Mouse (Mus musculus) G1E (cell line): Measurements from ENCODE around the gene Arpc3. TPM values are rescaled to one million over a fixed set of nuclear protein-coding genes. Genes with fewer than 3 reads are reported as not detected.
"Not testable (repeated sequence)": the region's sequence is repeated elsewhere in the genome, so short reads cannot be mapped to it uniquely, and the experiment has no call there.

ENCODE experiments used
- ATAC-seq: 2 replicates; pipeline ENCODE4 v1.8.0; 2016; ENCODE audit warnings: mild to moderate bottlenecking; ENCODE audit not compliant: insufficient number of reproducible peaks, poor library complexity, low FRiP score, severe bottlenecking; ENCODE audit errors: extremely low read depth
- DNase-seq: peaks from one replicate; pipeline ENCODE4 v3.0.0; 2012; ENCODE audit warnings: low spot score
- H3K27me3 ChIP-seq: 2 replicates; pipeline ENCODE4 v1.6.1; 2012; ENCODE audit warnings: mild to moderate bottlenecking, low read length, inconsistent platforms; ENCODE audit not compliant: insufficient read depth
- H3K36me3 ChIP-seq: replicated peaks from 2 replicates; pipeline ENCODE3; 2012; ENCODE audit warnings: mild to moderate bottlenecking, inconsistent platforms
- H3K4me1 ChIP-seq: 2 replicates; pipeline ENCODE4 v1.6.1; 2012; ENCODE audit warnings: low read depth, low read length, inconsistent platforms, mixed read lengths; ENCODE audit not compliant: insufficient read depth
- H3K4me3 ChIP-seq: 2 replicates; pipeline ENCODE4 v1.5.1; 2012; ENCODE audit warnings: low read depth, mild to moderate bottlenecking, inconsistent platforms, low read length, moderate library complexity, mixed read lengths
- H3K9me3 ChIP-seq: replicated peaks from 2 replicates; pipeline ENCODE4 v1.6.1; 2012; ENCODE audit warnings: inconsistent platforms
- CTCF ChIP-seq: IDR thresholded peaks from 2 replicates; pipeline ENCODE4 v1.5.1; 2012; ENCODE audit warnings: low read depth, low read length, inconsistent platforms, mixed read lengths
- GATA1 ChIP-seq: IDR thresholded peaks from 2 replicates; pipeline ENCODE4 v1.6.1; 2012; ENCODE audit warnings: borderline replicate concordance, low read length, inconsistent platforms, mixed read lengths
- GATA2 ChIP-seq: IDR thresholded peaks from 2 replicates; pipeline ENCODE4 v1.6.1; 2012; ENCODE audit warnings: low read depth, low read length, inconsistent platforms, borderline replicate concordance
- POLR2AphosphoS5 ChIP-seq: IDR thresholded peaks from 2 replicates; pipeline ENCODE4 v1.6.1; 2012; ENCODE audit warnings: low read depth, low read length, inconsistent platforms; ENCODE audit not compliant: insufficient replicate concordance
- TAL1 ChIP-seq: conservative IDR thresholded peaks from 2 replicates; pipeline ENCODE4 v1.6.1; 2012; ENCODE audit warnings: low read depth, low read length, inconsistent platforms, mixed read lengths
- polyA plus RNA-seq: library from polyadenylated mRNA; stranded (reverse); fragments of >175 nt; gene quantifications from 2 replicates; pipeline ENCODE4 v1.2.3, GENCODE M21; 2012
- total RNA-seq, 2 experiments: library from RNA; stranded (forward) in 1 of 2; stranded (reverse) in 1 of 2; fragments of 200-1000 nt in 1 of 2; fragments of >200 nt in 1 of 2; fragmentation: Nextera tagmentation in 1 of 2; gene quantifications; 2 replicates each; pipeline ENCODE4 v1.2.3; 2014 to 2017

The Arpc3 gene
- total and polyA plus RNA-seq, 3 experiments = 47.6 to 715 (median 112) TPM

- H3K4me1 ChIP-seq = no peaks in the 10 kb centered on the region
- DNase-seq (no peak), ATAC-seq (no peak)
- no peaks in the 10 kb centered on the region for H3K9me3 ChIP-seq
- H3K36me3 ChIP-seq = peaks cover 89% of the 10 kb centered on the region
- TF ChIP-seq CTCF (no peak), TAL1 (no peak), POLR2AphosphoS5 (no peak), GATA1 (no peak), GATA2 (no peak)
- no peaks in the 10 kb centered on the region for H3K27me3 ChIP-seq
- H3K4me3 ChIP-seq = no peak overlapping the region
These were observed 61.5 kb downstream of the Arpc3 start for GRCm38 (mm10) chr5:122453188-122453587.

- TF ChIP-seq GATA1 = no peak
- TF ChIP-seq CTCF = no peak
- TF ChIP-seq POLR2AphosphoS5 = no peak
- Histone ChIP-seq H3K4me3 (no peak overlapping the region), H3K9me3 (no peaks in the 10 kb centered on the region), H3K27me3 (no peaks in the 10 kb centered on the region), H3K36me3 (peaks cover 91% of the 10 kb centered on the region), H3K4me1 (no peaks in the 10 kb centered on the region)
- no peak for DNase-seq
- no peak for ATAC-seq
These were observed 62.8 kb downstream of the Arpc3 start for GRCm38 (mm10) chr5:122454442-122454841.

- no peaks in the 10 kb centered on the region for H3K9me3 ChIP-seq
- peaks cover under 1% of the 10 kb centered on the region; the same call in 1 of the 2 replicates for H3K4me1 ChIP-seq
- H3K27me3 ChIP-seq = no peaks in the 10 kb centered on the region
- ATAC-seq (no peak), DNase-seq (no peak)
- H3K4me3 ChIP-seq = no peak overlapping the region
- H3K36me3 ChIP-seq = peaks cover 93% of the 10 kb centered on the region
- TF ChIP-seq TAL1 (no peak), GATA1 (no peak), POLR2AphosphoS5 (no peak), GATA2 (no peak), CTCF (no peak)
These were observed 63.2 kb downstream of the Arpc3 start for GRCm38 (mm10) chr5:122454883-122455282.

GRCm38 (mm10) chr5:122455584-122455983 lies 63.9 kb downstream of the Arpc3 start:
- peaks cover 96% of the 10 kb centered on the region for H3K36me3 ChIP-seq
- no peak overlapping the region for H3K4me3 ChIP-seq
- no peak for DNase-seq
- ATAC-seq = no peak
- no peaks in the 10 kb centered on the region for H3K27me3 ChIP-seq
- H3K9me3 ChIP-seq = no peaks in the 10 kb centered on the region
- H3K4me1 ChIP-seq = peaks cover 3% of the 10 kb centered on the region; the same call in 1 of the 2 replicates
- no peak for TF ChIP-seq GATA1
- no peak for TF ChIP-seq CTCF
- no peak for TF ChIP-seq GATA2
- no peak for TF ChIP-seq POLR2AphosphoS5
- TF ChIP-seq TAL1 = no peak

GRCm38 (mm10) chr5:122457054-122457453 lies 65.4 kb downstream of the Arpc3 start:
- not testable (repeated sequence) for ATAC-seq, H3K27me3 ChIP-seq, H3K9me3 ChIP-seq, DNase-seq, H3K4me3 ChIP-seq, H3K4me1 ChIP-seq
- H3K36me3 ChIP-seq = peaks cover 100% of the 10 kb centered on the region

- TF ChIP-seq TAL1 (no peak), GATA2 (no peak), POLR2AphosphoS5 (no peak), CTCF (no peak), GATA1 (no peak)
- Histone ChIP-seq H3K36me3 (peaks cover 100% of the 10 kb centered on the region), H3K27me3 (no peaks in the 10 kb centered on the region), H3K9me3 (no peaks in the 10 kb centered on the region), H3K4me3 (no peak overlapping the region), H3K4me1 (peaks cover 3% of the 10 kb centered on the region; the same call in 1 of the 2 replicates)
- DNase-seq (no peak), ATAC-seq (no peak)
These were observed 66.4 kb downstream of the Arpc3 start for GRCm38 (mm10) chr5:122458066-122458465.

GRCm38 (mm10) chr5:122459335-122459734 lies 67.7 kb downstream of the Arpc3 start:
- TF ChIP-seq GATA1 (no peak), GATA2 (no peak), CTCF (no peak), TAL1 (no peak), POLR2AphosphoS5 (no peak)
- Histone ChIP-seq H3K4me1 (peaks cover 3% of the 10 kb centered on the region; the same call in 1 of the 2 replicates), H3K27me3 (no peaks in the 10 kb centered on the region), H3K36me3 (peaks cover 100% of the 10 kb centered on the region), H3K4me3 (no peak overlapping the region), H3K9me3 (no peaks in the 10 kb centered on the region)
- ATAC-seq = no peak
- no peak for DNase-seq
